Mouse (Mus musculus) kidney, adult 2 months (tissue): ENCODE measurements at regions not wholly inside any gene's neighbourhood (a gene's known extent, or its start where the extent isn't known, plus 50 kb on each side); places are given as distances from the start of the nearest gene placed in this dataset.

ENCODE experiments used
- CTCF ChIP-seq: fragments of 200-500 bp; conservative IDR thresholded peaks from 2 replicates; pipeline ENCODE4 v1.5.1; 2011; ENCODE audit warnings: low read depth, mild to moderate bottlenecking, control low read depth, low read length, moderate library complexity, mixed read lengths; ENCODE audit not compliant: insufficient read depth, insufficient read length
- POLR2A ChIP-seq: fragments of 200-500 bp; IDR thresholded peaks from one replicate; pipeline ENCODE4 v1.6.1; 2011; ENCODE audit warnings: low read depth, low read length, control low read depth

DNA sequence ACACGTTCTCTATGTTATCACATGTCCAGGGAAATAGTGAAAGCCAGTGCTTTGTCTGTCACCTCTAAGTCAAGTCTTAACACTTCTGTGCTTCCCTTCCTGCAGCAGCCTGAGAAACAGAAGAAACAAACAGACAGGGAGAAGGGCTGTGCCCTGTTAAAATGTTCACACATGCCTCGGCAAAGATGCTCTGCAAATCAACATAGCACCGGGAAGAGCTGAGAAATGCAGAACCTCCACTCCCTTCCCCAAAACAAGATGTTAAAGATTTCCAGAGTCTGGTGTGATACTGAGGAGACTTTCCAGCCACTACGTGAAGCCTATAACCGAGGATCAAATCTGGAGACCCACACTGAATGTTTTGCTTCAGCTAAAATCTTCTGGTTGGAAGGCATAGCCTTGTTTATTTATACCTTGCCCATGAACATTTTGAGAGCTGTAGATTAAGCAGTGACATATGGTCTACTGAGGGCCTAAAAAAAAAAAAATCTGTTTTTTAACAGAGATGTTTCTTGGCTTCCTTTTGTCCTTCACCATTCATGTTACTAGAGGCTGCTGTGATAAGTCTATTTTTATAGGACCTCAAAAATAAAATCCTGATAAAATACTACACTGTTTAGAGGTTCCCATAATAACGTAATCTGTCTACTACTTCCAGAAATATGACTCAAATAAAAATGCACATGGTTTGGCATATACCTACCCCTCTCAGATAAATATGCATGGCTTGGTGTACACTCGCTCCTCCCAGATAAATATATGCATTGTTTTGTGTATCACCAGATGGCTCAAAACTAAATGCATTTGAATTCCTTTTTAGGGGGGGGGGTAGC lies 537.1 kb downstream of the Ccdc50 start:
- TF ChIP-seq CTCF (no peak), POLR2A (no peak)
